Comparison of ENCODE assay signal across 8 mouse cellular contexts in genomic region chr9:67040963-67041839, GRCm38 (mm10). TPM values are rescaled to one million over a fixed set of nuclear protein-coding genes. Genes with fewer than 3 reads are reported as not detected.
DNase-seq lines count a peak whose midpoint lies in the region; ATAC-seq and TF ChIP-seq lines count a peak whose summit lies in the region.

No protein-coding gene starts in this region.

- no peaks in the 10 kb centered on the region for H3K9me3 ChIP-seq in midbrain, embryonic 15.5 days

- no peak overlapping the region for H3K9ac ChIP-seq in midbrain, embryonic 15.5 days

- H3K4me2 ChIP-seq in midbrain, embryonic 15.5 days = peak overlapping the region; percentile 66

- peak; percentile 41 for DNase-seq in kidney, adult 2 months
- no peak for DNase-seq in kidney, postnatal 25 days
- DNase-seq in large intestine, adult 2 months (ENCODE audit: low read depth, low spot score) = peak; percentile 86
- DNase-seq in adrenal gland, postnatal 10 days = no peak
- DNase-seq in cerebellum, postnatal 14 days = no peak
- no peak for DNase-seq in thymus, postnatal 10 days (ENCODE audit: low spot score in 2 of 2)

- H3K36me3 ChIP-seq in kidney, adult 2 months (ENCODE audit: control insufficient read depth, insufficient read depth, low read length) = no peaks in the 10 kb centered on the region
- H3K36me3 ChIP-seq in midbrain, embryonic 15.5 days (replicated peaks) = no peaks in the 10 kb centered on the region

- ATAC-seq in erythroblast, adult 5-6 weeks (replicated peaks; ENCODE audit: low FRiP score, poor library complexity, severe bottlenecking) = peak; percentile 27
- ATAC-seq in midbrain, embryonic 15.5 days (replicated peaks) = no peak

- no peak for TF ChIP-seq POLR2A in kidney, adult 2 months (IDR thresholded peaks at IDR 0.05; ENCODE audit: low read depth, low read length)

- TF ChIP-seq CTCF in kidney, adult 2 months (conservative IDR thresholded peaks at IDR 0.05; ENCODE audit: insufficient read depth, insufficient read length, low read depth, low read length) = no peak

- H3K4me1 ChIP-seq in kidney, adult 2 months (ENCODE audit: control insufficient read depth, insufficient read depth, low read length) = peaks cover 20% of the 10 kb centered on the region
- peaks cover 41% of the 10 kb centered on the region for H3K4me1 ChIP-seq in midbrain, embryonic 15.5 days

- peak overlapping the region; percentile 77 for H3K27ac ChIP-seq in kidney, adult 2 months (ENCODE audit: insufficient read depth, low read depth, low read length)
- H3K27ac ChIP-seq in midbrain, embryonic 15.5 days = no peak overlapping the region

- WGBS in kidney, adult 2 months = 19% methylated on average over 4 of the region's 4 CpGs
- WGBS in large intestine, adult 2 months = 6% methylated on average over 4 of the region's 4 CpGs
- WGBS in midbrain, embryonic 15.5 days = 53% methylated on average over 4 of the region's 4 CpGs

- no peak overlapping the region; the same call in 1 of the 2 replicates for H3K4me3 ChIP-seq in kidney, adult 2 months (ENCODE audit: insufficient read depth, low read depth, low read length)
- H3K4me3 ChIP-seq in midbrain, embryonic 15.5 days = no peak overlapping the region

- no peaks in the 10 kb centered on the region for H3K27me3 ChIP-seq in kidney, adult 2 months (replicated peaks; ENCODE audit: control insufficient read depth, insufficient read depth, low read length)
- peaks cover 6% of the 10 kb centered on the region for H3K27me3 ChIP-seq in midbrain, embryonic 15.5 days (replicated peaks)

RNA-seq across cellular contexts. Expression of gene Tpm1, which starts 8.0 kb away (rescaled TPM):
- polyA plus RNA-seq in kidney, adult 2 months (2012; rRNA removed) = 57.9 and 110 TPM in 2 replicates
- total RNA-seq in erythroblast, adult 5-6 weeks (2015; ENCODE audit: low replicate concordance) = 213 and 329 TPM in 2 replicates
- 393 and 461 TPM in 2 replicates for total RNA-seq in erythroblast, adult 5-6 weeks (2017; ENCODE audit: low replicate concordance)
- 340 and 380 TPM in 2 replicates for polyA plus RNA-seq in large intestine, adult 2 months (2012; rRNA removed)
- 146 and 151 TPM in 2 replicates for polyA plus RNA-seq in midbrain, embryonic 15.5 days (2015; fragmentation: Nextera tagmentation; extraction: Ambion mirVana)
- total RNA-seq in adrenal gland, postnatal 10 days (2021) = 100 to 1,000 TPM; 371 to 920 TPM

Comparison
In these comparisons a context has a peak if more than half of its experiments do, and no peak if none do; other contexts are left out.
1. DNase-seq: peak in kidney, adult 2 months (single experiment) and large intestine, adult 2 months (single experiment); none in kidney, postnatal 25 days (0 of 2), adrenal gland, postnatal 10 days (single experiment), cerebellum, postnatal 14 days (0 of 2) and thymus, postnatal 10 days (0 of 2).